Mouse (Mus musculus) lung, postnatal 10 days (tissue): ENCODE data around the gene Xpo6.

Experiments used
- DNase-seq: peaks from one replicate; pipeline ENCODE4 v3.0.0; 2021

Xpo6 gene

DNA sequence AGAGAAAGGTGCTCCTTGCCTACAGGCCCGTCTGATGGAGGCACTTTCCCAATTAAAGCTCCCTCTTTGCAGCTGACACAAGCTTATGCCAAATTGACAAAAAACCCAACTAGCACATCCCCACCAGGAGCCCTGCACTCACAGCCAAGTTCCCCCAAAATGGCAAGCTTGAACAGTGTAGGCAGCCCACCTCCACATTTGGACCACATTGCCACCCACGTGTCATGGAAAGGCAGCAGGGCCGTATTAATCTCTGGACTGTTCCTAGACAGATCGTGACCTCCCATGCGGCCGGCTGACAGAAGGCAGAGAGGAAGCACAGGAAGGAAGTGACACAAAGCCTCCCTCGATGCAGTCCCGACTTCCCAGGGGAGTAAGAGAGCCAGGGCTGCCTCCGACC is 125.2 kb downstream of the Xpo6 start:
- DNase-seq: no peak

DNA sequence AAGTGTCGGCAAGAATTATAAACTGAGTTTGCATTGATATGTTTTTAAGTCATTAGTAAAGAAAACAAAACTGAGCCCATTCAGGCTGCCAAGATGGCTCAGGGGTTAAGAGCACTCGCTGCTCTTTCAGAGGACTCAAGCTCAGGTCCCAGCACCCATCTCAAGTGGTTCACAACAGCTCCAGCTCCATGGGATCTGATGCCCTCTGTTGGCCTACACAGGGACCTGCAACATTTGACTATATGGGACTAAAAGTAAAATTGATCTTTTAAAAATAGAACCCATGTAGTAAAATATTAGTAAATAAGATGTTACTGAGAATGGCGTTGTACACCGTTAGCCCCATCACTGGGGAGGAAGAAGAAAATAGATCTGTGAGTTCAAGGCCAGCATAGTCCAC is 130.0 kb downstream of the Xpo6 start:
- no peak for DNase-seq

DNA sequence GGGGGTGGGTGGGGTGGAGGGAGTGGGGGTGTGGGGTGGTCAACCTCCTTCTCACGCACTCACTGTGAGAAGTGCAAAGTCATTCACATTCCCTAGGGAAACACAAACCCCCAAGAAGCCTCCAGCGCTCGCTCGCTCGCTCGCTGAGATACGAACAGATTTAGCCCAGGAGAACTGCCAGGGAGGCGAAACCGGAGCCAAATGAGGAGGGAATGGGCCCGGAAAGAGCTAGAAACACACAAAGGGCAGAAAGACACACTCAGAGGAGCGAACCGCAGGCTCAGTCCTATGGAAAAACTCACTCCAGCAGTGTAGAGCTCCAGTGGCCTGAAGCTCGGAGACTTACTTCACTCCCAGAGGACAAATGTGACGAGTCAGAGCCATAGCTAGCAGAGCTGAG is 133.5 kb downstream of the Xpo6 start:
- peak; percentile 78 for DNase-seq

DNA sequence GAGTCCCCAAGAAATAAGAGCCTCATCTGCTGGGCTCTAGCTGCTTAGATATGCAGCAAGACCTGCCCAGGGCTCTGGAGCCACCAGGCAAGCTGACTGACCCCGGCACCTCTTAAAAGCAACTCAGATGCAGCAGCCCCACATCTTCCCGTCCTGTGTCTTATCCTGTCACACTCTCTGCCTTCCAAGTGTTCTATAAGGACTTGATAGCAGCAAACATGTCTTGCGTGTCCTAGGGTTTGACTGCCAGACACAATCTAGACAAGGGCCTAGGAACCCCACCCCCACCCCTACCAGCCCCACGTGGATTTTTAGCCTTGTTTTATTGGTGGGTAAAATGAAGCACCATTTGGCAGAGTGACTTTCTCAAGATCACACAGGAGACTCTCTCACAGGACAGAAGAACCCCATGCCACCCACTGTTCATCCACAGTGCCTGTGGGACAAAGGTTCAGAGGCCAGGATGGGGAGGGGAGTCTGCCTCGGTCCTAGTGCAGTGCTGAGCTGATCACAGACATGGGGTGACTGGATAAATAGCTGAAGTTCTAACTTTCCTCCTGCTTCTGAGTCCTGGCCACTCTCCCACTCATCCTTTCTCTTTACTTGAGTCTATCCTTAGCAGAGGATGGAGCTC is 134.9 kb downstream of the Xpo6 start:
- DNase-seq: no peak

DNA sequence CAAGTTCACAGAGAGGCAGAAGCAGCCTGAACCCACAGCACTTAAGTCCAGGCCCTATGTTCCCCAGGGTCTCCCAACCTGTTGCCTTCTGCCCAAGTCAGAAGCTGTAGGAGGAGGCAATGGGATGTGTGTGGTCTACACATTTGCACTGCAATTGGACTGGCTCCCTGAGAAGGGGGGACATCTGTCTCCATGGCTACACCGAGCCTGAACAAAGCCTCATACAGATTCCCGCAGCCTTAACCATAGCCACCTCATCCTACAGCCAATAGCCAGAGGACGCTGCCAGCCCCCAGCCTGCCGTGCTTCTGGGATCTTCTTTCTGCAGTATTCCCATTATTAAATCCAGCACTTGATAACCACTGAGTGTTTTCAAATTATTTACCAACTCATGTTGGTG is 138.1 kb downstream of the Xpo6 start:
- DNase-seq: no peak

DNA sequence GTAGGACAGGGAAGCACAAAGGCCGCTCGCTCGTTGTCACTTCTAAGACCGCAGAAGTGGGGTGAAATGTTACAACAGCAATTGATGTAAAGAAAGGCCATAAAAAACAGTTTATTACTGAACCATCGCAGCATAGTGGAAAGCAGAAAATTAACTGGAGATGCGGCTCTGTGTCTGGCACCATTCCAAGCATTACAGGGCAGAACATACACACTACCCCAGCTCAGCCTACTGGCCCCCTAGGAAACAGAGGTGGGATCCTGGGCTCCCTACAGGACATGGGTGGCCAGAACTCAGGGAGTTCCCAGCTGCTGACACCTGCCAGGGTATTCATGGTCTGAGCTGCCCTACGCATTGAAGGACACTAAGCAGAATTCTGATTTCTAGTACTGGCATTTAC is 141.4 kb downstream of the Xpo6 start:
- DNase-seq: no peak

DNA sequence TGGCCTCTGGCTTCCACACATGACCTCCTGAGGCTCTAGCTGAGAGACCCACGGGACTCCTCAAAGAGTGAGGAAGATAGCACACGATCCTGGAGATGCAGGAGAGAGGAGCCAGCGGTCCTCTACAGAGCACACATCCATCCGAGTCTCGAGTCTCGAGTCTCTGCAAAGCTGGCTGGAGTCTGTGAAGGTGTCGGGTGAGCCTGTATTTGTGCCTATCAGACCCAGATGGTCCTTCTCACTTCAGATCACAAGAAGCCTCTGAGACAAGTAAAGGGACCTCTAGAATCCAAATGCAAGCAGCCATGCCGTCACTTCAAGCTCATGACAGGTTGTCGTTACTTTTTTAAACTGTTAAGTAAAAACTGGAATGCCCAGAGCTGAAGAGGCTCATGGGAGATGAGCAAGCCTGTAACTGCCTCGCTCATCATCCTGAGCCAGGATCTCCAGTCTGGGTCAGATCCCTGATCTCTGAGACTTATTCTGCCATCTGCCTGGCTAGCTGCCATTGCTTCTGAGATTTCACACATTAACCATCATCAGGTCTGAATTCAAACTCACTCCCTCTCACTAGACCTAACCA is 142.9 kb downstream of the Xpo6 start:
- DNase-seq: no peak

DNA sequence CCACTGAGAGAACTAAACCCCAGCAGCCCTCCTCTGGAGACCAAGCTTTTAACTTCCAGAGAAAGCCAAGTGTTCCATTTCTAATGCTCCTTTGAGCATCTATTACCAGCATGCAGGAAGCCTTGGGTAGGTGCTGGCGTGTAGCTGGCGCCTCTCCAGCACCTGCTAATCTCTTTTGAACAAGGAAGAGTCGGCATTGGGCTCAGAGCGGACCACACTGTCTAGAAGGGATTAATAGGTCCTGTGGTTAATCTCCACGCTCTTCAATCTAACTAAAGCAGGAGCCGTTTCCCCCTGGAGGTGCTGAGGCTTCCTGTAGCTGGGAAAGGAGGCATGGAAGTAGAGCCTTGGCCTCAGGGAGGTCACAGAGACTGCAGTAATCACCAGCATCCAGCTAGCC is 145.7 kb downstream of the Xpo6 start:
- DNase-seq: no peak

DNA sequence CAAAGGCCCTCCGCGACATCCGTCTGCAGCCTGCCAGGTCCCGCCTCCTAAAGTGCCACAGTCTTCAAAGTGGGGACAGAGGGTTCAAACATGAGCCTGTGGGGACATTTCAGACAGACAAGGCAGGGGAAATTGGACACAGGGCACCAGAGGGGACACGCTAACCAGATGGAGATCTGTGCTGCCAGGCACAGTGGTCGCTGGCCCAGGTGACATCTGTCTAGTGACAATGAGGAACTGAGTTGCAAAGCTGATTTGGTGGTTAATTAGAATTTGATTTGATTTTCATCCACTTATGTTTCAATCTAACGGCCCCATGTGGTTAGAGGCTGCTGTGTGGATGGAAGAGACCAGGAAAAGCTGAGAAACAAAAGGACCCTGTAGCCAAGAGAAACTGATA is 146.7 kb downstream of the Xpo6 start:
- no peak for DNase-seq

DNA sequence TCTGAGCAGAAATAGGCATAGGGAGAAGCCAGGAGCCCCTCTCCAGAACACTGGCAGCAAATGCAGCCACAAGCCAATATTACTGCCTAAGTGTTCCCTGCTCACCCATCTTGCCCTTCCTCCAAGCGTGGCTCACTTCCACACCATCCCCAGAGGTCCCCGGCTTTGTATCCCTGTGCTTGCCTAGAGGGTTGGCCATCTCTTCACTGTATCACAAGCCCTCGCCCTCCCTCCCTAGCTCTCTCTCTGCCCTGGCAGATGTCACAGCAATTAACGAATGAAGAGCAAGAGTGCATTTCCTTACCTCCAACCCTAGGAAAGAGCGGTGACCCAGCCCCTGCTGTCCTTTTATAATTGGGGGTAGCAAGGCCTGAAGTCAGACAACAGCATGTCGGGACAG is 148.4 kb downstream of the Xpo6 start:
- DNase-seq: no peak
